Mouse (Mus musculus): ENCODE measurements around the gene Zswim3. TPM values are rescaled to one million over a fixed set of nuclear protein-coding genes. Genes with fewer than 3 reads are reported as not detected.

Zswim3 gene
- total and polyA plus RNA-seq, 3 experiments = 4.7 to 5.9 TPM; not detected in 1

GRCm38 (mm10) chr2:164862179-164862861 lies 57.4 kb downstream of the Zswim3 start:
- peak overlapping the region; percentile 66 for H3K27ac ChIP-seq (ENCODE audit: control insufficient read depth, low read depth, low read length)
- peaks cover 0 to 25% of the 10 kb centered on the region in 2 experiments; a peak in 2 of 4 replicates for H3K36me3 ChIP-seq (ENCODE audit: control insufficient read depth in 1 of 2, insufficient read depth in 2 of 2, low read length in 2 of 2)
- no peaks in the 10 kb centered on the region for H3K27me3 ChIP-seq (ENCODE audit: control insufficient read depth in 1 of 2, insufficient read depth in 2 of 2, low read length in 2 of 2)
- H3K4me1 ChIP-seq (ENCODE audit: control insufficient read depth in 1 of 2, insufficient read depth in 2 of 2, low read length in 2 of 2) = peaks cover 26 to 46% of the 10 kb centered on the region in 2 experiments
- H3K4me3 ChIP-seq (ENCODE audit: control insufficient read depth in 1 of 2, insufficient read depth in 1 of 2, low read depth in 2 of 2, low read length in 2 of 2) = peak overlapping the region in 1 of 2 experiments; percentile 5; a peak in 1 of 4 replicates
- peak; percentile 83 for DNase-seq (ENCODE audit: low read depth, low spot score)
- H3K9me3 ChIP-seq (replicated peaks; ENCODE audit: insufficient read depth, low read length) = no peaks in the 10 kb centered on the region
- H3K9ac ChIP-seq (ENCODE audit: control insufficient read depth, low read depth, low read length, poor library complexity, severe bottlenecking) = peak overlapping the region; percentile 9; the same call in 1 of the 2 replicates
- no peaks in the 10 kb centered on the region for H3K79me2 ChIP-seq (ENCODE audit: control insufficient read depth, insufficient read depth, low read length, poor library complexity)
- TF ChIP-seq CHD1 (IDR thresholded peaks at IDR 0.05; ENCODE audit: low read depth, low read length) = no peak
- TF ChIP-seq RAD21 (IDR thresholded peaks at IDR 0.05; ENCODE audit: low read depth, low read length) = no peak
- TF ChIP-seq POLR2A (IDR thresholded peaks at IDR 0.05; ENCODE audit: control insufficient read depth in 1 of 2, insufficient read depth in 1 of 2, low read depth in 1 of 2, low read length in 2 of 2, poor library complexity in 1 of 2) = no peak
- no peak for TF ChIP-seq ZKSCAN1 (IDR thresholded peaks at IDR 0.05; ENCODE audit: low read depth, low read length)
- no peak for TF ChIP-seq ZMIZ1 (IDR thresholded peaks at IDR 0.05; ENCODE audit: low read depth, low read length)
- no peak for TF ChIP-seq ZNF384 (IDR thresholded peaks at IDR 0.05; ENCODE audit: low read depth, low read length)
- TF ChIP-seq EP300 (IDR thresholded peaks at IDR 0.05; ENCODE audit: low read depth in 1 of 2, low read length in 2 of 2) = peak; percentile 75 to 93
- TF ChIP-seq POLR2AphosphoS5 (IDR thresholded peaks at IDR 0.05; ENCODE audit: borderline replicate concordance, low read depth, low read length) = no peak
- no peak for TF ChIP-seq CHD2 (IDR thresholded peaks at IDR 0.05; ENCODE audit: low read length)
- TF ChIP-seq GABPA (IDR thresholded peaks at IDR 0.05; ENCODE audit: low read depth, low read length) = no peak
- TF ChIP-seq USF2 (IDR thresholded peaks at IDR 0.05; ENCODE audit: borderline replicate concordance in 1 of 2, insufficient read depth in 1 of 2, low read depth in 1 of 2, low read length in 2 of 2) = no peak
- TF ChIP-seq CTCF (IDR thresholded peaks at IDR 0.05 in 2 of 3, conservative IDR thresholded peaks at IDR 0.05 in 1 of 3; ENCODE audit: control insufficient read depth in 1 of 3, insufficient read depth in 1 of 3, low read depth in 2 of 3, low read length in 3 of 3, poor library complexity in 1 of 3, severe bottlenecking in 1 of 3) = no peak
- TF ChIP-seq SMC3 (IDR thresholded peaks at IDR 0.05; ENCODE audit: low read depth, low read length) = no peak
- no peak for TF ChIP-seq E2F4 (IDR thresholded peaks at IDR 0.05; ENCODE audit: borderline replicate concordance, low read depth, low read length)
- no peak for TF ChIP-seq MEF2A (IDR thresholded peaks at IDR 0.05; ENCODE audit: extremely low read depth, insufficient replicate concordance, low read depth, low read length, poor library complexity, severe bottlenecking)
- TF ChIP-seq POLR2AphosphoS2 (IDR thresholded peaks at IDR 0.05; ENCODE audit: low read length) = no peak
- TF ChIP-seq SIN3A (IDR thresholded peaks at IDR 0.05; ENCODE audit: low read length) = peak; percentile 55
- no peak for TF ChIP-seq NELFE (IDR thresholded peaks at IDR 0.05; ENCODE audit: low read depth, low read length)
- TF ChIP-seq ELF1 (IDR thresholded peaks at IDR 0.05; ENCODE audit: low read depth, low read length) = peak; percentile 58
- TF ChIP-seq HCFC1 (IDR thresholded peaks at IDR 0.05; ENCODE audit: low read depth, low read length) = peak; percentile 24; the same call in 1 of the 2 replicates
- TF ChIP-seq ZC3H11A (IDR thresholded peaks at IDR 0.05; ENCODE audit: low read depth, low read length) = no peak
- TF ChIP-seq ETS1 (IDR thresholded peaks at IDR 0.05; ENCODE audit: low read depth, low read length) = peak; percentile 72
- peak; percentile 37; the same call in 1 of the 2 replicates for TF ChIP-seq MAZ (IDR thresholded peaks at IDR 0.05; ENCODE audit: low read depth, low read length)
- 0 out of 2 replicates have a peak, but pooled peaks have one; percentile 14 for TF ChIP-seq USF1 (IDR thresholded peaks at IDR 0.05; ENCODE audit: low read depth, low read length)
- peak; percentile 86 for TF ChIP-seq TCF12 (IDR thresholded peaks at IDR 0.05; ENCODE audit: low read depth, low read length)
- TF ChIP-seq UBTF (IDR thresholded peaks at IDR 0.05; ENCODE audit: borderline replicate concordance, insufficient read depth, low read depth, low read length) = no peak
- TF ChIP-seq MYB (IDR thresholded peaks at IDR 0.05; ENCODE audit: low read depth, low read length) = no peak; the same call in 1 of the 2 replicates
- TF ChIP-seq RCOR1 (IDR thresholded peaks at IDR 0.05; ENCODE audit: low read depth, low read length) = peak; percentile 85
- TF ChIP-seq GATA1 (IDR thresholded peaks at IDR 0.05; ENCODE audit: low read depth, low read length) = peak; percentile 56
- TF ChIP-seq MAFK (IDR thresholded peaks at IDR 0.05; ENCODE audit: borderline replicate concordance, low read depth, low read length) = no peak
- no peak for TF ChIP-seq MYC (IDR thresholded peaks at IDR 0.05; ENCODE audit: low read depth, low read length)
- TF ChIP-seq MXI1 (IDR thresholded peaks at IDR 0.05; ENCODE audit: low read depth, low read length) = 0 out of 2 replicates have a peak, but pooled peaks have one; percentile 34
- no peak for TF ChIP-seq NRF1 (IDR thresholded peaks at IDR 0.05; ENCODE audit: insufficient read depth, low read depth, low read length, poor library complexity, severe bottlenecking)
- no peak for TF ChIP-seq KAT2A (conservative IDR thresholded peaks at IDR 0.05; ENCODE audit: low read depth, low read length)
- no peak for TF ChIP-seq BHLHE40 (IDR thresholded peaks at IDR 0.05; ENCODE audit: borderline replicate concordance, low read depth, low read length)
- TF ChIP-seq JUND (IDR thresholded peaks at IDR 0.05; ENCODE audit: low read depth, low read length) = no peak

Data from MEL (cell line).